Mouse (Mus musculus): ENCODE measurements around the gene Cdh1. TPM values are rescaled to one million over a fixed set of nuclear protein-coding genes. Genes with fewer than 3 reads are reported as not detected.

The Cdh1 gene
- polyA plus RNA-seq, 1 experiment from 2014 or later = 19.8 TPM

DNA sequence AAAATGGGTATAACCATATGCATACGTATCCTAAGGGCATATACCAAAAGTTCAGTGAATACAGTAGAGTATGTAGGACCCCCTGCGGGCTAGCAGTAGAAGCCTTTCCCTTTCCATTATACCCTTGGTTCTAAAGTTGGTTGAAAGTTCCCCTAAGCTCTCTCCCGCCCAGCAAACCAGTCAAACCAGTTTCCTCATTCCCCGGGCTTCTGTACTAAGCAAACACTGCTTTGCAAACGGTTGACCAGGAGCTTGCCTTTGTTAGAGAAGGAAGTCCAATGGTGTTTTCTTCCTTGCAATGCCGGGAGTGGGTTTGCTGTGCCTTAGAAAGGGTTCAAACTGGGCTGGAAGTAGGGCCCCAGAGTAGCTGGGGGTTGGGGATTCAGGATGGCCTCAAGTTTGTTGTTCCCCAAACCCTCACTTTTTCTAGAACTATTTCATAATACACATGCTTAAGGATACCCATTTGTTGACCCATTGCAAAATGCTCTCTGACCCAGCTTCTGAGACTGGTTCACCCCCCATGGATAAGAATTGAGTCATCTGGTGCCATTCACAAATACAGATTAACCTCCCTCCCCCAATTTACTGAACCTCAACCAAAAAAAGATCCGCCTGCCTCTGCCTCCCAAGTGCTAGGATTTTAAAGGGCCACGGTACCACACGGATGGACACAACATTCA lies 7.9 kb downstream of the Cdh1 start:
- peak; percentile 40 for DNase-seq (ENCODE audit: low spot score)
- peaks cover 5% of the 10 kb centered on the region; the same call in 1 of the 2 replicates for H3K4me1 ChIP-seq (ENCODE audit: control insufficient read depth, insufficient read depth, low read length)
- ATAC-seq (replicated peaks; ENCODE audit: insufficient number of reproducible peaks, low FRiP score, low TSS enrichment, low read depth) = no peak
- no peak overlapping the region for H3K27ac ChIP-seq (replicated peaks; ENCODE audit: low read depth, low read length)
- no peaks in the 10 kb centered on the region for H3K9me3 ChIP-seq (replicated peaks; ENCODE audit: control insufficient read depth, low read length)
- 59% methylated on average over 9 of the region's 9 CpGs for WGBS
- no peak overlapping the region for H3K9ac ChIP-seq (replicated peaks; ENCODE audit: low read length)
- no peak overlapping the region for H3K4me3 ChIP-seq (ENCODE audit: low read depth, low read length)
- no peaks in the 10 kb centered on the region for H3K36me3 ChIP-seq (replicated peaks; ENCODE audit: control insufficient read depth, insufficient read depth, low read depth, low read length)
- peaks cover 8% of the 10 kb centered on the region for H3K27me3 ChIP-seq (ENCODE audit: control insufficient read depth, insufficient read depth, low read length)
- H3K4me2 ChIP-seq (ENCODE audit: low read depth, low read length) = no peak overlapping the region

DNA sequence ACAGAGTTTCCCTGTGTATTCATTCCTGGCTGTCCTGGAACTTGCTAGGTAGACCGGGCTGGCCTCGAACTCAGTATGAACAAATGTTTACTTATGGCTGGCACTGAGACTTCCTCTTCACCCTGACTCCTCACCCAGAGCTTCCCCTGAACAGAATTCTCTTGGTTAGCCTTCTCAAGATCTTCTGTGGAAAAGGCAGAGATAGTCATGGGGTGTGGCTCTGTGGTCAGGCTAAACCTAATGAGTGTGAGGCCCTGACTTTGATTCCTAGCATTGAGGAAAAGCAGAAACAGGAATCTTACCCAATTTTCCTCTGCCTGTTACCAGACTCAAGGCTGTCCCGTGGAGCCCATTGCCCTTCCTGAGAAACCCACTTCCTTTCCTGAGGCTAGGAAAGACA lies 8.9 kb downstream of the Cdh1 start:
- Histone ChIP-seq H3K27ac (replicated peaks; ENCODE audit: low read depth, low read length) (no peak overlapping the region), H3K4me3 (ENCODE audit: low read depth, low read length) (no peak overlapping the region), H3K36me3 (replicated peaks; ENCODE audit: control insufficient read depth, insufficient read depth, low read depth, low read length) (no peaks in the 10 kb centered on the region), H3K9me3 (replicated peaks; ENCODE audit: control insufficient read depth, low read length) (no peaks in the 10 kb centered on the region), H3K4me2 (ENCODE audit: low read depth, low read length) (no peak overlapping the region), H3K4me1 (ENCODE audit: control insufficient read depth, insufficient read depth, low read length) (peaks cover 5% of the 10 kb centered on the region; the same call in 1 of the 2 replicates), H3K27me3 (ENCODE audit: control insufficient read depth, insufficient read depth, low read length) (no peaks in the 10 kb centered on the region), H3K9ac (replicated peaks; ENCODE audit: low read length) (no peak overlapping the region)
- 53% methylated on average over 3 of the region's 3 CpGs for WGBS
- DNase-seq (ENCODE audit: low spot score) (no peak), ATAC-seq (replicated peaks; ENCODE audit: insufficient number of reproducible peaks, low FRiP score, low TSS enrichment, low read depth) (no peak)

GRCm38 (mm10) chr8:106614704-106615103 lies 11.6 kb downstream of the Cdh1 start:
- Histone ChIP-seq H3K9ac (replicated peaks; ENCODE audit: low read length) (no peak overlapping the region), H3K27me3 (ENCODE audit: control insufficient read depth, insufficient read depth, low read length) (no peaks in the 10 kb centered on the region), H3K27ac (replicated peaks; ENCODE audit: low read depth, low read length) (no peak overlapping the region), H3K4me1 (ENCODE audit: control insufficient read depth, insufficient read depth, low read length) (peaks cover 5% of the 10 kb centered on the region; the same call in 1 of the 2 replicates), H3K9me3 (replicated peaks; ENCODE audit: control insufficient read depth, low read length) (no peaks in the 10 kb centered on the region), H3K4me2 (ENCODE audit: low read depth, low read length) (no peak overlapping the region), H3K4me3 (ENCODE audit: low read depth, low read length) (no peak overlapping the region), H3K36me3 (replicated peaks; ENCODE audit: control insufficient read depth, insufficient read depth, low read depth, low read length) (no peaks in the 10 kb centered on the region)
- no peak for DNase-seq (ENCODE audit: low spot score)
- no peak for ATAC-seq (replicated peaks; ENCODE audit: insufficient number of reproducible peaks, low FRiP score, low TSS enrichment, low read depth)
- 27% methylated on average over 5 of the region's 5 CpGs for WGBS

GRCm38 (mm10) chr8:106615661-106616299 lies 12.6 kb downstream of the Cdh1 start:
- DNase-seq (ENCODE audit: low spot score) = no peak
- ATAC-seq (replicated peaks; ENCODE audit: insufficient number of reproducible peaks, low FRiP score, low TSS enrichment, low read depth) = no peak
- H3K4me3 ChIP-seq (ENCODE audit: low read depth, low read length) = no peak overlapping the region
- 72% methylated on average over 10 of the region's 10 CpGs for WGBS
- H3K27me3 ChIP-seq (ENCODE audit: control insufficient read depth, insufficient read depth, low read length) = no peaks in the 10 kb centered on the region
- H3K9me3 ChIP-seq (replicated peaks; ENCODE audit: control insufficient read depth, low read length) = no peaks in the 10 kb centered on the region
- no peak overlapping the region for H3K4me2 ChIP-seq (ENCODE audit: low read depth, low read length)
- H3K27ac ChIP-seq (replicated peaks; ENCODE audit: low read depth, low read length) = no peak overlapping the region
- no peak overlapping the region for H3K9ac ChIP-seq (replicated peaks; ENCODE audit: low read length)
- H3K36me3 ChIP-seq (replicated peaks; ENCODE audit: control insufficient read depth, insufficient read depth, low read depth, low read length) = no peaks in the 10 kb centered on the region
- peaks cover 5% of the 10 kb centered on the region; the same call in 1 of the 2 replicates for H3K4me1 ChIP-seq (ENCODE audit: control insufficient read depth, insufficient read depth, low read length)

DNA sequence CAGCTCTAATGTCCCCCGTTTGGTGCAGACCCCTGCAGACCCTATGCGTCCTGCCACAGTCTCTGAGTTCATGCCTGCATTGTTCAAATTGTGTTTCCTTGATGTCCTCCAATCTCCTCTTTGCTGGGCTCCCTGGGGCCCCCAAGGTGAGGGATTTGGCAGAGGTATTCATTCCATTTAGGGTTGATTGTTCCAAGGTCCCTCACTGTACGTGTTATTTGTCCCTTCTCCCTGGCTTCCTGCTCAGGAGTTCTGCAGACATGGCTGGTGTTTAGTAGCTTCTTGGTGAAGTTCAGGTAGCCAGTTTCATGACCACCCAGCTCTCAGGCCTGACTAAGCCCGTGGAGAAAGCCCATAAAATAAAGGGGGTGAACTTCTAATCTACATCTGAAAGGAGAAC lies 13.5 kb downstream of the Cdh1 start:
- Histone ChIP-seq H3K4me3 (ENCODE audit: low read depth, low read length) (no peak overlapping the region), H3K27me3 (ENCODE audit: control insufficient read depth, insufficient read depth, low read length) (no peaks in the 10 kb centered on the region), H3K4me2 (ENCODE audit: low read depth, low read length) (no peak overlapping the region), H3K4me1 (ENCODE audit: control insufficient read depth, insufficient read depth, low read length) (peaks cover 5% of the 10 kb centered on the region; the same call in 1 of the 2 replicates), H3K36me3 (replicated peaks; ENCODE audit: control insufficient read depth, insufficient read depth, low read depth, low read length) (no peaks in the 10 kb centered on the region), H3K9me3 (replicated peaks; ENCODE audit: control insufficient read depth, low read length) (no peaks in the 10 kb centered on the region), H3K27ac (replicated peaks; ENCODE audit: low read depth, low read length) (no peak overlapping the region), H3K9ac (replicated peaks; ENCODE audit: low read length) (no peak overlapping the region)
- ATAC-seq (replicated peaks; ENCODE audit: insufficient number of reproducible peaks, low FRiP score, low TSS enrichment, low read depth) = no peak
- 41% methylated on average over 4 of the region's 4 CpGs for WGBS
- DNase-seq (ENCODE audit: low spot score) = no peak

GRCm38 (mm10) chr8:106617196-106617595 lies 14.0 kb downstream of the Cdh1 start:
- no peaks in the 10 kb centered on the region for H3K27me3 ChIP-seq (ENCODE audit: control insufficient read depth, insufficient read depth, low read length)
- DNase-seq (ENCODE audit: low spot score) (no peak), ATAC-seq (replicated peaks; ENCODE audit: insufficient number of reproducible peaks, low FRiP score, low TSS enrichment, low read depth) (no peak)
- WGBS = 13% methylated on average over 6 of the region's 6 CpGs
- peaks cover 5% of the 10 kb centered on the region; the same call in 1 of the 2 replicates for H3K4me1 ChIP-seq (ENCODE audit: control insufficient read depth, insufficient read depth, low read length)
- no peak overlapping the region for H3K9ac ChIP-seq (replicated peaks; ENCODE audit: low read length)
- no peaks in the 10 kb centered on the region for H3K9me3 ChIP-seq (replicated peaks; ENCODE audit: control insufficient read depth, low read length)
- H3K4me3 ChIP-seq (ENCODE audit: low read depth, low read length) = no peak overlapping the region
- H3K36me3 ChIP-seq (replicated peaks; ENCODE audit: control insufficient read depth, insufficient read depth, low read depth, low read length) = no peaks in the 10 kb centered on the region
- H3K4me2 ChIP-seq (ENCODE audit: low read depth, low read length) = no peak overlapping the region
- H3K27ac ChIP-seq (replicated peaks; ENCODE audit: low read depth, low read length) = no peak overlapping the region

- Histone ChIP-seq H3K9ac (replicated peaks; ENCODE audit: low read length) (no peak overlapping the region), H3K4me1 (ENCODE audit: control insufficient read depth, insufficient read depth, low read length) (peaks cover 5% of the 10 kb centered on the region; the same call in 1 of the 2 replicates), H3K4me2 (ENCODE audit: low read depth, low read length) (no peak overlapping the region), H3K27me3 (ENCODE audit: control insufficient read depth, insufficient read depth, low read length) (no peaks in the 10 kb centered on the region), H3K36me3 (replicated peaks; ENCODE audit: control insufficient read depth, insufficient read depth, low read depth, low read length) (no peaks in the 10 kb centered on the region), H3K9me3 (replicated peaks; ENCODE audit: control insufficient read depth, low read length) (no peaks in the 10 kb centered on the region), H3K4me3 (ENCODE audit: low read depth, low read length) (no peak overlapping the region), H3K27ac (replicated peaks; ENCODE audit: low read depth, low read length) (no peak overlapping the region)
- 74% methylated on average over 6 of the region's 6 CpGs for WGBS
- DNase-seq (ENCODE audit: low spot score) (no peak), ATAC-seq (replicated peaks; ENCODE audit: insufficient number of reproducible peaks, low FRiP score, low TSS enrichment, low read depth) (no peak)
Measured at GRCm38 (mm10) chr8:106617865-106618264, 14.7 kb downstream of the Cdh1 start.

GRCm38 (mm10) chr8:106618324-106618723 lies 15.2 kb downstream of the Cdh1 start:
- DNase-seq (ENCODE audit: low spot score) = no peak
- no peak overlapping the region for H3K4me2 ChIP-seq (ENCODE audit: low read depth, low read length)
- no peak overlapping the region for H3K9ac ChIP-seq (replicated peaks; ENCODE audit: low read length)
- peaks cover 5% of the 10 kb centered on the region; the same call in 1 of the 2 replicates for H3K4me1 ChIP-seq (ENCODE audit: control insufficient read depth, insufficient read depth, low read length)
- no peaks in the 10 kb centered on the region for H3K9me3 ChIP-seq (replicated peaks; ENCODE audit: control insufficient read depth, low read length)
- ATAC-seq (replicated peaks; ENCODE audit: insufficient number of reproducible peaks, low FRiP score, low TSS enrichment, low read depth) = no peak
- H3K4me3 ChIP-seq (ENCODE audit: low read depth, low read length) = no peak overlapping the region
- H3K27me3 ChIP-seq (ENCODE audit: control insufficient read depth, insufficient read depth, low read length) = no peaks in the 10 kb centered on the region
- no peaks in the 10 kb centered on the region for H3K36me3 ChIP-seq (replicated peaks; ENCODE audit: control insufficient read depth, insufficient read depth, low read depth, low read length)
- 52% methylated on average over 6 of the region's 6 CpGs for WGBS
- H3K27ac ChIP-seq (replicated peaks; ENCODE audit: low read depth, low read length) = no peak overlapping the region

Data from embryonic facial prominence, embryonic 11.5 days (tissue).